Mouse (Mus musculus) heart, adult 2 months (tissue): ENCODE measurements at regions not wholly inside any gene's neighbourhood (a gene's known extent, or its start where the extent isn't known, plus 50 kb on each side); places are given as distances from the start of the nearest gene placed in this dataset.

Source experiments
- DNase-seq, 2 experiments: peaks; one replicate each; pipeline ENCODE4 v3.0.0; 2021
- H3K27ac ChIP-seq: fragments of 200-600 bp; 2 replicates; pipeline ENCODE4 v1.8.1; 2022
- H3K27me3 ChIP-seq: fragments of 200-500 bp; 2 replicates; pipeline ENCODE4 v1.6.1; 2012; ENCODE audit warnings: mild to moderate bottlenecking, low read length, inconsistent platforms, mixed read lengths; ENCODE audit not compliant: control insufficient read depth, insufficient read depth
- H3K36me3 ChIP-seq: fragments of 200-500 bp; 2 replicates; pipeline ENCODE4 v1.6.1; 2012; ENCODE audit warnings: low read length, inconsistent platforms; ENCODE audit not compliant: control insufficient read depth, insufficient read depth
- H3K4me1 ChIP-seq: fragments of 200-500 bp; 2 replicates; pipeline ENCODE4 v1.6.1; 2011; ENCODE audit warnings: low read length; ENCODE audit not compliant: control insufficient read depth, insufficient read depth
- H3K4me3 ChIP-seq: fragments of 200-600 bp; 2 replicates; pipeline ENCODE4 v1.8.1; 2022
- H3K79me2 ChIP-seq: fragments of 200-500 bp; replicated peaks from 2 replicates; pipeline ENCODE4 v1.6.1; 2012; ENCODE audit warnings: mild to moderate bottlenecking, inconsistent platforms, low read length, moderate library complexity, mixed read lengths; ENCODE audit not compliant: control insufficient read depth, insufficient read depth
- H3K9ac ChIP-seq: fragments of 200-500 bp; 2 replicates; pipeline ENCODE4 v1.6.1; 2012; ENCODE audit warnings: low read depth, mild to moderate bottlenecking, control low read depth, inconsistent platforms, low read length, mixed read lengths
- CTCF ChIP-seq: fragments of 200-600 bp; IDR thresholded peaks from 2 replicates; pipeline ENCODE4 v1.8.1; 2022; ENCODE audit warnings: antibody characterized with exemption, mild to moderate bottlenecking, moderate library complexity
- EP300 ChIP-seq: fragments of 200-500 bp; IDR thresholded peaks from 2 replicates; pipeline ENCODE4 v1.6.1; 2011; ENCODE audit warnings: low read depth, low read length, control low read depth; ENCODE audit not compliant: insufficient read depth
- POLR2A ChIP-seq: fragments of 200-500 bp; IDR thresholded peaks from 2 replicates; pipeline ENCODE4 v1.6.1; 2011; ENCODE audit warnings: mild to moderate bottlenecking, low read depth, low read length, control low read depth; ENCODE audit not compliant: insufficient read depth
- WGBS: fragments of 180-500 bp; shearing (Covaris S2); methylation state at CpG from one replicate; pipeline ENCODE4 v1.1.7; 2018; 5-methylcytosine and 5-hydroxymethylcytosine counted together
- intact Hi-C: fragments of 180-260 bp; cut with DNase I; formaldehyde crosslinking; loops from one replicate; pipeline ENCODE4 v1.15.1; 2025

DNA sequence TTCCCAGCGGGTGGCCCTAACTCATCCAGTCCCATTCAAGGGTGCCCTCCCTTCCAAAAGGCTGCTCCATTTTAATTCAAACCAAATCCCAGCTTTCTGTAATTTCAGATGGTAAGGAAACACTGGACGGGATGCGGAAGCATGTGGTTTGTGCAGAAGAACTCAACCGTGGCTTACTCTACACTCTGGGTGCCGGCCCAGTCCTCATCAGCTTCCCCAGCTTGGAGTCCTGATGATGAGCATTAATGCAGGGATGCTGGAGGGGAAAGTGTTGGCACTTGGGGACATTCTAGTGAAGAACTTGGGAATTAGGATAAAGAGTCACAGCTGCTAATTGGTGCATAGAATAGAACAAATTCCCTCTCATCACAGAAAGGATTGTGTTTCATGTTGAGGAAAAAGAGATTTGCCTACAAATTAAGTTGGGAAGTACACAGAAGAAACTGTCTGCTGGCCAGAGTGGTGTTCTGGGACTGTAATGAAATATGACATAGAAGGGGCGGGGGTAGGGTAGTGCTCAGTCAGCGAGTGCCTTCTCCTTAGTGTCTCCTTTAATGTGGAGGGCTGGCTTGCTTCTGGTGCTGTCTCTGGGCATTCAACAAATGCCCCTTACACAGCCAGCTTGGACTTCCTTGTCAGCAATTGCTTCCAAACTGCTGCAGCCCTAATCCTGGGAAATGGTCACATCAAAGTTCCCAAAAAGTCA, 285.0 kb upstream of the Bmper start:
- no peaks in the 10 kb centered on the region for H3K79me2 ChIP-seq
- H3K9ac ChIP-seq, result no peak overlapping the region
- no peaks in the 10 kb centered on the region for H3K36me3 ChIP-seq
- H3K27me3 ChIP-seq, result no peaks in the 10 kb centered on the region
- no peak overlapping the region for H3K27ac ChIP-seq
- WGBS, result 87% methylated on average over 7 of the region's 7 CpGs
- H3K4me1 ChIP-seq, result no peaks in the 10 kb centered on the region
- TF ChIP-seq POLR2A (no peak), EP300 (no peak), CTCF (no peak)
- H3K4me3 ChIP-seq, result no peak overlapping the region
- intact Hi-C loops, result no loop called here
- no peak for DNase-seq

DNA sequence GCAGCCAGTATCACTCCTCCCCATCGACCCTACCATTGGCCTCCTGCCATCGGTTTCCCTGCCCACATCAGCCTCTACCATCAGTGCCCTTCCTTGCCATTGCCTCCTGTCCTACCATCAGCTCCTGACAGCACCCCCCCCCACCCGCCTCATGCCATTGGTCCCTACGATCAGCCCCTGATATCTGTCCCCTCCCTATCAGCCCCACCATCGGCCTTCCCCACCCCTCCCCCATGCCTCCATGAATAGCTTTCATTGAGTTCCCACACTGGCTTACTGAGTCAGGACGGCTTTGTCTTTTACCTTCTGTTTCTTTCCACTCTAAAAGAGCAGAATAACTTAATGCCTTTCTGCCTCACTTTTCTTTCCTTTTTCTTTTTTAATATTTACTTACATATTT, 277.9 kb upstream of the Bmper start:
- Histone ChIP-seq H3K4me3 (no peak overlapping the region), H3K9ac (no peak overlapping the region), H3K27ac (no peak overlapping the region), H3K27me3 (no peaks in the 10 kb centered on the region; the same call in 1 of the 2 replicates), H3K36me3 (no peaks in the 10 kb centered on the region), H3K79me2 (no peaks in the 10 kb centered on the region), H3K4me1 (no peaks in the 10 kb centered on the region)
- TF ChIP-seq POLR2A (no peak), CTCF (no peak), EP300 (no peak)
- 76% methylated on average over 6 of the region's 6 CpGs for WGBS
- no peak for DNase-seq
- intact Hi-C loops, result loop anchor here (10.0 kb wide), 1 partner anchor 260 kb away; no protein-coding TSS in a partner anchor

DNA sequence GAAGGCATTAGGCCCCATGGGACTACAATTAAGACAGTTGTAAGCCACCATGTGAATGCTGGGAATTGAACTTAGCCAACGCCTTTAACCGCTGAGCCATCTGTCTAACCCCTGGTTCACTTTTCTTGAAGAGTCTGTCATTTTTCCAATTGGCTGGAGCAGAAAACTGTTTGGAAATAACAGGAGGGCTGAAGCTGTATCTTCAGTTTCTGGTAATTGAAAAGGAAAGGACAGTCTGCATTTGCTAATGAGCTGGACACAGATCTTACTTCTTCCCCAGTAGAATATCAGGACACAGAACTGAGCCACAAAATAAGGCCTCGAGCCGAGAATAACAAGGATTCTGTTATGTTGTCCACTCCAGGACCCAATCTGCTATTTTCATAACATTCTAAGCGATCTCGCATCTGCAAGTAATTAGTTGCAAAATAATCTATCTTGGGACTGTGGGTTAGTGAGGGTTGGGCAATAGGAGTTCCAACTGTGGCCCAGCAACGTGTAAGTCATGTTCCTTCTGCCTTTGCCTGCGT, 277.4 kb upstream of the Bmper start:
- H3K4me3 ChIP-seq, result no peak overlapping the region
- no peaks in the 10 kb centered on the region for H3K4me1 ChIP-seq
- no peak overlapping the region for H3K27ac ChIP-seq
- peak in 1 of 2 experiments; percentile 38 for DNase-seq
- 85% methylated on average over 8 of the region's 8 CpGs for WGBS
- H3K36me3 ChIP-seq, result no peaks in the 10 kb centered on the region
- no peaks in the 10 kb centered on the region for H3K79me2 ChIP-seq
- intact Hi-C loops, result loop anchor here (10.0 kb wide), 1 partner anchor 259 kb away; no protein-coding TSS in a partner anchor
- TF ChIP-seq POLR2A, result no peak
- TF ChIP-seq EP300, result no peak
- no peak for TF ChIP-seq CTCF
- H3K9ac ChIP-seq, result no peak overlapping the region
- H3K27me3 ChIP-seq, result no peaks in the 10 kb centered on the region; the same call in 1 of the 2 replicates

DNA sequence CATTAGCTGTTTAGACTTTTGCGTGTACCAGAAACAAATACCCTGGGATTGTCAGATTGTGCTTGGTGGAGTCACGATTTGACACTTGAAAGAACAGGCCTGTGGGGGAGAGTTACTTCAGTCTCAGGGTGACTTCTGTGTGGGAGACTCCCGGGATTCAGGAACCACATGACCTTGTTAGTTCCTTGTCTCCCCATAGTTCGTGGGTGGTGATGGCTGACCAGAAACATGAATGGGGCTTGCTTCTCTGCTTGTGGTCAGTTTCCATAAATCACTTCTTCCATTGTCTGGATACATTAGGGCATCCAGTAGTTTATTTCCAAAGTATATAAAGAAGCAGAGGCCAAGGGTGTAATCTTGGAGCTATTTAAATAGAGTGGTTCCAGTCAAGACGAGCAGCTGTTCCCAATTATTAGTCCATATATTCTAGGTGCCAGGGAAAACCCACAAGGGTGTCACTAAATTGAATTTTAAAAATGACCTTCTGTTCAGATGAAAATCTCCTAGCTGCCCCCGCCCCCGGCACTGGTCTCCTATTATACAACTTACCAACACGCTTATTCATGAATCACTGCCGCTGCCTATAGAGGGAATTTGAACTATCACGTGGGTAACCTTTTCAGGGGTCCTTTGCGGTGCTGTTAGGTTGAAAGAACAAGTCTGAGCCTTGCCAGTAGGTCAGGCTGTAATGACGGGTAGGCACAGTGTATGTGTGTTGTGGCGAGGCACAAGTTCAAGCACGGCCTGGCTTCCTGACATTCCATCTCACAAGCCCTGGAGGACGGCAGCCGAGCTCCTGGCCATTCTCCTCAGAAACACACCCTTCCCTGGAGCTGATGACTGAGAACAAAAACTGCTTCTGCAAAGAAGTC, 270.1 kb upstream of the Bmper start:
- whole genome bisulfite sequencing, result 83% methylated on average over 16 of the region's 16 CpGs
- intact Hi-C loops, result no loop called here
- Histone ChIP-seq H3K27ac (no peak overlapping the region), H3K79me2 (no peaks in the 10 kb centered on the region), H3K4me1 (no peaks in the 10 kb centered on the region), H3K9ac (no peak overlapping the region), H3K36me3 (no peaks in the 10 kb centered on the region), H3K4me3 (no peak overlapping the region), H3K27me3 (no peaks in the 10 kb centered on the region; the same call in 1 of the 2 replicates)
- DNase-seq, result no peak
- TF ChIP-seq EP300, result no peak
- TF ChIP-seq POLR2A, result no peak
- TF ChIP-seq CTCF, result no peak

DNA sequence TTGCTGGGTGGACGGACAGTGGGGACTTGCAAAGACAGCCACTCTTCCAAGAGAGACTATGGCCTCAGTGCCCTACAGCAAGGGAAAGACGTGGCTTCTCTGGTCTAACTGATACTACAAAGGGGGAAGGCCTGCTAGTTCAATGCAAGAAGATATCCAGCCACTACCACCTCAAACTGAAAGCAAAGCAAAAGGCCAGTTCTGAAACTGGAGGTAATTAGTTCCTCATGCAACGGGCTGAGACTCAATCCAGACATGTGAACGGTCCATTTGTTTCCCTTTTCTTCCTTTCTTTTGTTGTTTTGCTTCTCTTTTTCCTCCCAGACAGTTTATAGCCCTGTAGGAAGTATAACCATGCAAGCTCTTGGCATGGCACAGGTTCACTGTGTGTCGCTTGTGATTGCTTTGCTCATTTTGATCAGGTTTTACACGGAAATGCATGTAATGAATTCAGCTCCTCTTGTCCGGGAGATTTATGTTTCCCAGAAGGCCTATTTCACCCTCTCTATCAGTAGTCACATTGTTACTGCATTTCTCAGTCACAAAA, 260.5 kb upstream of the Bmper start:
- no peak for DNase-seq
- no peak for TF ChIP-seq CTCF
- no peak for TF ChIP-seq POLR2A
- Histone ChIP-seq H3K4me3 (no peak overlapping the region), H3K4me1 (no peaks in the 10 kb centered on the region), H3K9ac (no peak overlapping the region), H3K36me3 (no peaks in the 10 kb centered on the region), H3K79me2 (no peaks in the 10 kb centered on the region), H3K27ac (no peak overlapping the region), H3K27me3 (peaks cover 2% of the 10 kb centered on the region; the same call in 1 of the 2 replicates)
- intact Hi-C loops, result no loop called here
- 82% methylated on average over 7 of the region's 7 CpGs for WGBS
